Mouse (Mus musculus) c-Kit-positive CD71-positive TER-119-negative erythroid progenitor cells, embryonic 14.5 days (primary cell): Measurements from ENCODE around the gene Appl2.
A peak's percentile ranks its signal among the peaks of the same experiment; 100 is the strongest.
"Not testable (repeated sequence)": the region's sequence is repeated elsewhere in the genome, so short reads cannot be mapped to it uniquely, and the experiment has no call there.

Source experiments
- DNase-seq: peaks from one replicate; pipeline ENCODE4 v3.0.0-alpha.2; 2013; ENCODE audit warnings: low read depth

Gene Appl2

DNA sequence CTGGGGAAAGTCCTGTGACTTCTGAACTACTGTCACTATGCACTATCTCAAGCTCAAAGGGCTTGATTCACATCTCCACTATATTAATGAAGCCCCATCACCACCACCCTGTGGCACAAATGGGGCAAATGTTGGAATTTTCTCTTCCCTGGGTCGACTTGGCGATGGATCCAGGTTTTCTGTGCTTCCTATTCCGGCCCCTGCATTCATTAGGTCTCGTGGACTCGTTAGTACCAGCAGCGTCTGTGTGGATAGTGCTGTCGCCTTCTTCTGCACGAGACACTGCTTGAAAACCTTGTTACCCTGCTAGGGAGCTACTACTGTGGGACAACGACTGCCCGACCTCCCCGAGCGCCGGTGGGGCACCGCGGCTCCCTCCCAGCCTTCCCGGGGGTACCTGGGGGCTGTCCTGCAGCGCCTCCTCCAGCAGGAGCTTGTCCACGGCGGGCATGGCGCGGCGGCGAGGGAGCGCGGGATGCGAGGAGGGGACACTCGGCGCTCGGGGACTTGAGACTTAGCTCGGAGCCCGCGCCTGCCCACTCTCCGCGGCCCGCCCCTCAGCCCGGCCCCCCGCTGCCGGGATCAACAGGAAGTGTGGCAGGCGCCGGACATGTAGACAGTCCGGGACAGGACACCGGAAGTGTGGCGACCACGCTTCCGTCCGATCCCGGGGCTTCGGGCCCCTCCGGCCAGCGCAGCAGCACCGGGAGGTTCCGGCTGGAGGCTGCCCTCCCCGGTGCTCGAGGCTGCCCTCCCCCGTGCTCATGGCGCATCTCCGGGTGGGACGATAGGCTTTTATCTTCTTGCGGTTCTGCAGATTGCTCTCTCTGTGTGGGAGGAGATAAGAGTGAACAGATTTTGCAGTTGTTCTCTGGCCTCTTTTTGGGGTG lies at the start of gene Appl2:
TSS of gene Appl2 (minus strand) at position 608 of the 890 bp plus-strand sequence.
- DNase-seq, result peak; percentile 35

- no peak for DNase-seq
Observed at GRCm38 (mm10) chr10:83696226-83696625, 47.7 kb upstream of the Appl2 start.

GRCm38 (mm10) chr10:83692175-83692895 lies 43.8 kb upstream of the Appl2 start:
- DNase-seq, result no peak

- no peak for DNase-seq
Observed at GRCm38 (mm10) chr10:83688215-83688614, 39.7 kb upstream of the Appl2 start.

- DNase-seq, result no peak
Observed at GRCm38 (mm10) chr10:83681334-83681733, 32.8 kb upstream of the Appl2 start.

DNA sequence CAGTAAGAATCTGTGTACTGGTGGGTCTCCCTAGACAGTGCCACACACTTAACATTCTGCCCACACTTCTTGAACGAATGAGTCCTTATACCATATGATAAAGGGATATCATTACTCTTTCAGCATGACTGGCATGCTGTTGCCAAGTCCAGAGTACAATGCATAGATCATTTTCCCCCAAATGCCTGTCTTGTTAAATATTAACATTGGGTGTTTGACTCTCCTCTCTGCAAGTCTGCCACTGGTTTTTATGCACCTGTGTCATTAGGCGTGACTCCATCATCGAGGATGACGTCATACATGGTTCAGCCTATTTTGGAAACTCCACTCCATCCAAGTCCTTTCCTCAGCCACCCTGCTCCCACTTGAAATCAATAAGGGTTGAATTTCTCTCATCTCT lies 18.0 kb upstream of the Appl2 start:
- DNase-seq, result no peak

- DNase-seq, result no peak
Observed at GRCm38 (mm10) chr10:83661925-83662324, 13.4 kb upstream of the Appl2 start.

DNA sequence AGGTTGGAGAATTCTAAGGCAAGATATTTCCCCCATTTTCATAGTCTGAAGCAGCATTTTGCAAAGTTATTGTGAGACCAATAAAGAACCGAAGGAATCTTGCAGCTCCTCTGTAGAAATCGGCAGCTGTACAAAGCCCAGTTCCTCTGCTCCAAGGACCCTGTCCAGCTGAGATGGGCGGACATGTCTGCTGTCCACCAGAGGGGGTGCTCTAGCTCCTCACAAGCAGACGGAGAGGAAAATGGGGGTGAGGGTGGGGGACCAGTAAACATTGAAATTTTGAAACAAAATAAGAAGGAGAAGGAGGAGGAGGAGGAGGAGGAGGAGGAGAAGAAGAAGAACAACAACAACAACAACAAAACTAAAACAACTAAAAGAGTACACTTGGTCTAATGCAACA lies 12.1 kb upstream of the Appl2 start:
- DNase-seq, result no peak

DNA sequence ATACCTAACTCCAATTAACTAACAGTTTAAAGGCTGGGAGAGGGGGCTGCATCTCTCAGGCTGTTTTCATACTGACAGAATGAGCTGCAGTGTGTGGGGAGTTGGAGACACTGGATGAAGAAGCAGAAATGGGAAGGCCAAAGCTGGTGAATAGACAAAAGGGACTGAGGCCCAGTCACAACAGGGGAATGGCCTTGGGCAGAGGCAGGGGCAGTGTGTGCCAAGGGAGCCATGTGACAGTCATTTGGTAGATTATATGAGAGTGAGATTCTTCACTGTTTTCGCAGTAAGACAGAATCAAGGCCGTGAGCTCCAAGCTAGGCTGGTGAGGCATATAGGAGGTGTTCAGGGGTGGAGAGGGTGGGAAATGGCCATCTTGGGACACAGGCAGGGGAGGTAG lies 6.1 kb upstream of the Appl2 start:
- no peak for DNase-seq

GRCm38 (mm10) chr10:83652205-83652866 lies 3.8 kb upstream of the Appl2 start:
- DNase-seq, result not testable (repeated sequence)

GRCm38 (mm10) chr10:83649037-83649436 lies 499 bp upstream of the Appl2 start:
- no peak for DNase-seq

DNA sequence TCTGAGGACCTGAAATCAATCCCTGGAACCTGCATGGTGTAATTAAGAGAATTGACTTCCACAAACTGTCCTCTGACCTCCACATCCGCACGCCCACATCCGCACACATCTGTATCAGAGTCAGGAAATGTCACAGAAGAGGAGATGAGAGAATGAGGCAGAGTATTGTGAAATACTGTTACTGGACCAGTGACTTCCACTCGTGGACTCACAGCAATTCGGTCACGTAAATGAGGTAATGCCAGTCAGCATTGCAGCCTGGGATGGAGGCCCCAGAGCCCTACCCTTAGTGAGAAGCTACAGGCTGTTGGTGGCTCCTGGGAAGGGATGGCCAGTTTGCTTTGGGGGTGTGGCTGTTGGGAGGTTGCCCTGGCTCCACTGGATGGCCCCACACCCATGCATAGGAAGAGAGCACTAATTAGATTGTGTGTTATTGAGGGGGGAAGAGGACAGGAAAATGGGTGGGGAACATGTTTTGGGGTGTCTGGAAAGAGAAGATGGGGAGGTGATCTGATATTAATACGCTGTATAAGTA lies 2.1 kb downstream of the Appl2 start:
- DNase-seq, result no peak

DNA sequence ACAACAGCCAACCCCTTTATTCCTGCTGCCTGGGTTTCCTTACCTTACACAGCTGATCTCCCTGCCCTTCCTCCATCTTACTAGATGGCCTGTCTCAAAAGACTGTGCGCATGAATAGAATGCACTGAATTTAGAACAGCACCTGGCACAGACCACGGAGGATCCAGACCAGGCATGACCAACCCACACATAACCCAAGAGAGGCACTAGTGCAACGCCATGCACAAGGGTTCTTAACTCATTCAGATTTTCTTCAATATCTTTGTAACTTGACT lies 2.9 kb downstream of the Appl2 start:
- DNase-seq, result no peak

DNA sequence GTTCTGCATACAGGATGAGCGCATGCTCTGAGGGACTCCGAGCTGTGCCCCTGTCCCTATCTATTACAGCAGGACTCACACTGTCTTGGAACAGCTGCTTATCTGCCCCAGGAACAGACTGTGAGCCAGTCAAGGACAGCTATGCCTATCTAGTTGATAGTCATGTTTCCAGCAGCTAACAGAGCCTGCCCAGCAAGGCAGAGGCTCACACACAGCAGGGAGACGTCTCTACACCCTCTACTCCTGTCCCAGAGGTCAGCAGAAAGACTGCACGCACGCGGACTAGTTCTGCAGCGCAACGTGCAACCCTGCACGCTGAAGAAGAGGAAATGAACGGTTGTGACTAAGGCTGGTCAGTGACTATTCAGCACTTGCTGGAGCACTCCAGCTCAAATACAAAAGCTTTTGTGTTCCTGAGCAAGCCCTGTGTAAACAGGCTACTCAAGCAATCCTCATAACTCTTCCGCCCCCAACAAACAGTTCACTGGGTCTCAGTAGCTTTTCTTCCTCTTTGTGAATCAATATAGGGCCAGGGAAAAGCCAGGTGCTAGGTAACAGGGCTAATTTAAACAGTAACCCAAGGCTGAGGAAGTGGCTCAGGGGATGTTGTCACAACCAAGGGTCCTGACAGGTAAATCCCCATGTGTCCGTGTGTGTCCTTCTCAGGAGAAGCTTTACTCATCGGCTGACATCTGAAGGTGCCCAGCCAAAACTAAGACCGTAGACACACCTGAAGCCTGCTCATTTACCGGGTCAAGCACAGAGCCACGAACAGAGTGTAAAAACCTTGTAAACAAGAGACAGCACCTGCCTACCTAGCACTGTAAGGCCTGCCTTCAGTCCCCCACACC lies 3.4 kb downstream of the Appl2 start:
- peak; percentile 59 for DNase-seq

DNA sequence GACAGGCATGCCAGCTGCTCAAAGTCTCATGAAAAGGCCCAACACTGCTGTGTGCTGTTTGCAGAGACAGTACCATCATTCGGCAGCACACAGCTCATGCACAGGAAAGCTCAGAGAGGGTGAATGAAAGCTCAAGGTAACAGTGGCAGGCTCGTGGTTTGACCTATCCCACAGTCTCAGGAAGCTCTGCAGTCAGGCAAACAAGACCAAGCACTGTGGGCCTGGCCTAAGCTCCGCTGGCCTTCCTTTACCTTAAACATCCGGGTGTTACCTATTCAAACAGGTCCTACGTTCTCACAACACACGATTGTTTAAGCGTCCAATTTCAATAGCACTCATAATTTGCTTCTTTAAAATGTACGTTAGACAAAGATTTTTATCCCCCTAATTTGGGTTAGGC lies 4.4 kb downstream of the Appl2 start:
- no peak for DNase-seq

- no peak for DNase-seq
Observed at GRCm38 (mm10) chr10:83641641-83642040, 6.9 kb downstream of the Appl2 start.

GRCm38 (mm10) chr10:83639881-83640386 lies 8.6 kb downstream of the Appl2 start:
- no peak for DNase-seq

DNA sequence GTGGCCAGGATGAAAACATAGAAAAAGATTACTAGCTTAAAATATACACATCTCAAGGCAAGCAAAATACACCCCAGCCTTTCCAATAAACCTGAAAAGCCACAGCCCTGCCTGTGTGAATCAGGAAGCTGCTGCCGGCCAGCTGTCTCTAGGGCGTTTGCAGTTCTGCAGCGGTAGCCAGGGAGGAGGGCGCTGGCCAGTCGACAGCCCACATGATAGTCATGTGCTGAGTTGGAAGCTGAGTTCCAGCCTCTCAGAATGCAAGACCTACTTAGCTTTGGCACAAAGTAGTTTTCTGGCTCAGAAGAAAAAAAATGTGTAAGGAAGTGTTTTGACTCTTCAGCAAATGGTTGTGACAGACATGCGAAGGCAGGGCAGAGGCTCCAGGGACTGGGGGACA lies 11.2 kb downstream of the Appl2 start:
- DNase-seq, result no peak

- no peak for DNase-seq
Observed at GRCm38 (mm10) chr10:83636191-83636590, 12.3 kb downstream of the Appl2 start.

DNA sequence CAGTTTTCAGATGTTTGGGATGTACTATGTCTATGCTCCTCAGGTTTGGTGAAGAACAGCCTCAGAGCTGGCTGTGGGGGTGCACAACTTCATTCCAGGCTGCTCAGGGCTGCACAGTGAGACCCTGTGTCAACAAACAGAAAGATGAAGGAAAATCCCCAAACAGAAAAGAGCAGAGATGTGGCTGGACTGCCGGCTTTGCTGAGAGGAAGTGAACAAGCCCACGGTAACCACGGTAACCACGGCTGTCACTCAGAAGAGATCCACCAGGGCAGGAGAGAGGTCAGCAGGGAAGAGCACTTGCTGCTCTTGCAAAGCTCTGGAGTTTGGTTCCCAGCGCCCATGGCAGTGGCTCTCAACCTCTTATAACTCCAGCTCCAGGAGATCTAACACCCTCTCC lies 14.1 kb downstream of the Appl2 start:
- DNase-seq, result no peak

GRCm38 (mm10) chr10:83632806-83633374 lies 15.6 kb downstream of the Appl2 start:
- DNase-seq, result no peak
